Mouse (Mus musculus) midbrain, embryonic 16.5 days (tissue): ENCODE measurements around the gene Snupn. TPM values are rescaled to one million over a fixed set of nuclear protein-coding genes. Genes with fewer than 3 reads are reported as not detected.
A peak's percentile ranks its signal among the peaks of the same experiment; 100 is the strongest.
"Not testable (repeated sequence)": the region's sequence is repeated elsewhere in the genome, so short reads cannot be mapped to it uniquely, and the experiment has no call there.

ENCODE experiments used
- ATAC-seq: fragments of 200-750 bp; cut with Nextera tagmentation; 2 replicates; pipeline ENCODE4 v1.8.0; 2017; ENCODE audit warnings: moderate TSS enrichment
- H3K27ac ChIP-seq: fragments of 300-500 bp; sonication (generic); 2 replicates; pipeline ENCODE4 v1.5.1; 2014; ENCODE audit warnings: mild to moderate bottlenecking, low read length, mixed read lengths
- H3K27me3 ChIP-seq: fragments of 300-500 bp; sonication (generic); 2 replicates; pipeline ENCODE4 v1.6.1; 2014; ENCODE audit warnings: low read depth, low read length, mixed read lengths; ENCODE audit not compliant: control insufficient read depth, insufficient read depth
- H3K36me3 ChIP-seq: fragments of 300-500 bp; sonication (generic); 2 replicates; pipeline ENCODE4 v1.6.1; 2014; ENCODE audit warnings: mild to moderate bottlenecking, low read length, moderate library complexity, mixed read lengths; ENCODE audit not compliant: control insufficient read depth, insufficient read depth
- H3K4me1 ChIP-seq: fragments of 300-500 bp; sonication (generic); 2 replicates; pipeline ENCODE4 v1.6.1; 2014; ENCODE audit warnings: mild to moderate bottlenecking, low read length, mixed read lengths; ENCODE audit not compliant: control insufficient read depth, insufficient read depth
- H3K4me2 ChIP-seq: fragments of 300-500 bp; sonication (generic); 2 replicates; pipeline ENCODE4 v1.6.1; 2014; ENCODE audit warnings: mild to moderate bottlenecking, low read length, mixed read lengths
- H3K4me3 ChIP-seq: fragments of 300-500 bp; sonication (generic); 2 replicates; pipeline ENCODE4 v1.5.1; 2014; ENCODE audit warnings: low read depth, mild to moderate bottlenecking, low read length, moderate library complexity, mixed read lengths
- H3K9ac ChIP-seq: fragments of 300-500 bp; sonication (generic); 2 replicates; pipeline ENCODE4 v1.6.1; 2014; ENCODE audit warnings: low read depth, low read length, mixed read lengths
- H3K9me3 ChIP-seq: fragments of 300-500 bp; sonication (generic); replicated peaks from 2 replicates; pipeline ENCODE4 v1.6.1; 2014; ENCODE audit warnings: mild to moderate bottlenecking, low read length, mixed read lengths; ENCODE audit not compliant: control insufficient read depth, poor library complexity, severe bottlenecking
- WGBS: fragments of 180-500 bp; shearing (Covaris S2); extraction: QIAGEN DNeasy Blood & Tissue Kit; methylation state at CpG from one replicate; pipeline ENCODE4 v1.1.7; 2014; 5-methylcytosine and 5-hydroxymethylcytosine counted together
- polyA plus RNA-seq: library from polyadenylated mRNA; unstranded; fragments of >200 nt; fragmentation: Nextera tagmentation; extraction: Ambion mirVana; gene quantifications from 2 replicates; pipeline ENCODE4 v1.2.1, GENCODE M21; 2015

Snupn gene
- polyA plus RNA-seq, 1 experiment from 2014 or later, result 32.0 TPM

- H3K36me3 ChIP-seq, H3K27ac ChIP-seq, H3K27me3 ChIP-seq, H3K9me3 ChIP-seq, H3K4me2 ChIP-seq, H3K4me3 ChIP-seq, ATAC-seq, H3K9ac ChIP-seq: not testable (repeated sequence)
- H3K4me1 ChIP-seq, result peaks cover 11% of the 10 kb centered on the region
- WGBS, result 92% methylated on average over 5 of the region's 5 CpGs
Observed at GRCm38 (mm10) chr9:56948699-56949098, 2.0 kb upstream of the Snupn start.

GRCm38 (mm10) chr9:56949767-56950166 lies 911 bp upstream of the Snupn start:
- no peak for ATAC-seq
- Histone ChIP-seq H3K36me3 (no peaks in the 10 kb centered on the region), H3K4me1 (peaks cover 11% of the 10 kb centered on the region), H3K9ac (peak overlapping the region; percentile 53), H3K4me2 (peak overlapping the region; percentile 61), H3K4me3 (peak overlapping the region; percentile 29), H3K27ac (no peak overlapping the region), H3K27me3 (no peaks in the 10 kb centered on the region), H3K9me3 (no peaks in the 10 kb centered on the region)
- 33% methylated on average over 13 of the region's 13 CpGs for WGBS

GRCm38 (mm10) chr9:56953562-56953961 lies 2.9 kb downstream of the Snupn start:
- H3K9me3 ChIP-seq, result no peaks in the 10 kb centered on the region
- 0 out of 2 replicates have a peak, but pooled peaks cover 2% of the 10 kb centered on the region for H3K36me3 ChIP-seq
- H3K9ac ChIP-seq, result no peak overlapping the region
- peaks cover 11% of the 10 kb centered on the region for H3K4me1 ChIP-seq
- no peak overlapping the region for H3K4me3 ChIP-seq
- no peaks in the 10 kb centered on the region for H3K27me3 ChIP-seq
- ATAC-seq, result no peak
- no peak overlapping the region for H3K27ac ChIP-seq
- no peak overlapping the region for H3K4me2 ChIP-seq
- 100% methylated on average over 1 of the region's 1 CpGs for WGBS

- Histone ChIP-seq H3K27ac (no peak overlapping the region), H3K4me2 (no peak overlapping the region), H3K4me3 (no peak overlapping the region), H3K27me3 (no peaks in the 10 kb centered on the region), H3K4me1 (no peaks in the 10 kb centered on the region), H3K9me3 (no peaks in the 10 kb centered on the region), H3K9ac (no peak overlapping the region), H3K36me3 (peaks cover 2% of the 10 kb centered on the region; the same call in 1 of the 2 replicates)
- ATAC-seq, result no peak
- 87% methylated on average over 7 of the region's 7 CpGs for WGBS
Observed at GRCm38 (mm10) chr9:56956966-56957675, 6.4 kb downstream of the Snupn start.

GRCm38 (mm10) chr9:56958689-56959088 lies 8.0 kb downstream of the Snupn start:
- Histone ChIP-seq H3K4me1 (no peaks in the 10 kb centered on the region), H3K9ac (no peak overlapping the region), H3K9me3 (no peaks in the 10 kb centered on the region), H3K27me3 (no peaks in the 10 kb centered on the region), H3K4me2 (no peak overlapping the region), H3K36me3 (peaks cover 2% of the 10 kb centered on the region; the same call in 1 of the 2 replicates), H3K27ac (no peak overlapping the region), H3K4me3 (no peak overlapping the region)
- WGBS, result 94% methylated on average over 2 of the region's 2 CpGs
- no peak for ATAC-seq

- no peak for ATAC-seq
- no peak overlapping the region for H3K4me2 ChIP-seq
- H3K27ac ChIP-seq, result no peak overlapping the region
- H3K9ac ChIP-seq, result no peak overlapping the region
- H3K36me3 ChIP-seq, result peaks cover 8% of the 10 kb centered on the region
- H3K9me3 ChIP-seq, result no peaks in the 10 kb centered on the region
- H3K4me1 ChIP-seq, result no peaks in the 10 kb centered on the region
- 98% methylated on average over 3 of the region's 3 CpGs for WGBS
- no peak overlapping the region for H3K4me3 ChIP-seq
- H3K27me3 ChIP-seq, result no peaks in the 10 kb centered on the region
Observed at GRCm38 (mm10) chr9:56961591-56961990, 10.9 kb downstream of the Snupn start.

GRCm38 (mm10) chr9:56970158-56970557 lies 19.5 kb downstream of the Snupn start:
- no peak for ATAC-seq
- H3K27ac ChIP-seq, result no peak overlapping the region
- H3K4me2 ChIP-seq, result no peak overlapping the region
- no peaks in the 10 kb centered on the region for H3K27me3 ChIP-seq
- WGBS, result 80% methylated on average over 2 of the region's 2 CpGs
- H3K4me1 ChIP-seq, result no peaks in the 10 kb centered on the region
- peaks cover 8% of the 10 kb centered on the region for H3K36me3 ChIP-seq
- no peaks in the 10 kb centered on the region for H3K9me3 ChIP-seq
- H3K4me3 ChIP-seq, result no peak overlapping the region
- H3K9ac ChIP-seq, result no peak overlapping the region

GRCm38 (mm10) chr9:56973960-56974524 lies 23.4 kb downstream of the Snupn start:
- Histone ChIP-seq H3K4me3 (no peak overlapping the region), H3K27me3 (no peaks in the 10 kb centered on the region), H3K36me3 (peaks cover 8% of the 10 kb centered on the region), H3K9ac (no peak overlapping the region), H3K27ac (no peak overlapping the region), H3K9me3 (no peaks in the 10 kb centered on the region), H3K4me1 (no peaks in the 10 kb centered on the region), H3K4me2 (no peak overlapping the region)
- WGBS, result 91% methylated on average over 7 of the region's 8 CpGs
- ATAC-seq, result no peak

- Histone ChIP-seq H3K36me3 (peaks cover 11% of the 10 kb centered on the region), H3K4me3 (no peak overlapping the region), H3K9ac (no peak overlapping the region), H3K9me3 (no peaks in the 10 kb centered on the region), H3K27me3 (no peaks in the 10 kb centered on the region), H3K4me1 (no peaks in the 10 kb centered on the region), H3K27ac (no peak overlapping the region), H3K4me2 (no peak overlapping the region)
- 91% methylated on average over 3 of the region's 3 CpGs for whole genome bisulfite sequencing
- no peak for ATAC-seq
Observed at GRCm38 (mm10) chr9:56975199-56975598, 24.5 kb downstream of the Snupn start.
